Mouse (Mus musculus) limb, embryonic 14.5 days (tissue): ENCODE results near the gene Stap1. TPM values are rescaled to one million over a fixed set of nuclear protein-coding genes. Genes with fewer than 3 reads are reported as not detected.

ENCODE experiments used
- ATAC-seq: fragments of 200-750 bp; cut with Nextera tagmentation; 2 replicates; pipeline ENCODE4 v1.8.0; 2017; ENCODE audit warnings: low read depth, moderate number of reproducible peaks, moderate TSS enrichment; ENCODE audit not compliant: low FRiP score
- DNase-seq: peaks from one replicate; pipeline ENCODE4 v3.0.0-alpha.2; 2015; ENCODE audit warnings: low spot score
- H3K27ac ChIP-seq: fragments of 300-500 bp; sonication (generic); replicated peaks from 2 replicates; pipeline ENCODE4 v1.5.1; 2014; ENCODE audit warnings: low read depth, mild to moderate bottlenecking, low read length, moderate library complexity, mixed read lengths
- H3K27me3 ChIP-seq: fragments of 300-500 bp; sonication (generic); 2 replicates; pipeline ENCODE4 v1.6.1; 2014; ENCODE audit warnings: low read length, mixed read lengths; ENCODE audit not compliant: control insufficient read depth, insufficient read depth
- H3K36me3 ChIP-seq: fragments of 300-500 bp; sonication (generic); 2 replicates; pipeline ENCODE4 v1.6.1; 2014; ENCODE audit warnings: mild to moderate bottlenecking, low read length, moderate library complexity, mixed read lengths; ENCODE audit not compliant: control insufficient read depth, insufficient read depth
- H3K4me1 ChIP-seq: fragments of 300-500 bp; sonication (generic); 2 replicates; pipeline ENCODE4 v1.6.1; 2014; ENCODE audit warnings: antibody characterized with exemption, low read length, mixed read lengths; ENCODE audit not compliant: control insufficient read depth, insufficient read depth
- H3K4me2 ChIP-seq: fragments of 300-500 bp; sonication (generic); replicated peaks from 2 replicates; pipeline ENCODE4 v1.6.1; 2014; ENCODE audit warnings: low read depth, mild to moderate bottlenecking, low read length, moderate library complexity; ENCODE audit not compliant: severe bottlenecking
- H3K4me3 ChIP-seq: fragments of 300-500 bp; sonication (generic); replicated peaks from 2 replicates; pipeline ENCODE4 v1.5.1; 2014; ENCODE audit warnings: low read length
- H3K9ac ChIP-seq: fragments of 300-500 bp; sonication (generic); 2 replicates; pipeline ENCODE4 v1.6.1; 2014; ENCODE audit warnings: mild to moderate bottlenecking, low read depth, low read length, moderate library complexity; ENCODE audit not compliant: severe bottlenecking
- H3K9me3 ChIP-seq: fragments of 300-500 bp; sonication (generic); 2 replicates; pipeline ENCODE4 v1.6.1; 2016; ENCODE audit warnings: low read length; ENCODE audit not compliant: control insufficient read depth
- POLR2A ChIP-seq: fragments of 200-500 bp; IDR thresholded peaks from 2 replicates; pipeline ENCODE4 v1.8.0; 2012; ENCODE audit warnings: inconsistent platforms, mild to moderate bottlenecking, moderate library complexity, borderline replicate concordance; ENCODE audit not compliant: insufficient read depth, insufficient read length; ENCODE audit errors: extremely low read depth
- WGBS: fragments of 180-500 bp; shearing (Covaris S2); extraction: QIAGEN DNeasy Blood & Tissue Kit; methylation state at CpG from one replicate; pipeline ENCODE4 v1.1.7; 2014; 5-methylcytosine and 5-hydroxymethylcytosine counted together
- polyA plus RNA-seq, 2 experiments: library from polyadenylated mRNA; depleted of rRNA in 1 of 2; stranded (reverse) in 1 of 2; unstranded in 1 of 2; fragments of >200 nt; fragmentation: Nextera tagmentation in 1 of 2; extraction: Ambion mirVana in 1 of 2; gene quantifications; 2 replicates each; pipeline versions ENCODE4 v1.2.1 to v1.2.3; 2012 to 2014

The Stap1 gene
- polyA plus RNA-seq (2012; rRNA removed) (0.23 and 0.36 TPM in 2 replicates), polyA plus RNA-seq (2014; fragmentation: Nextera tagmentation; extraction: Ambion mirVana) (0.52 and 0.88 TPM in 2 replicates)

DNA sequence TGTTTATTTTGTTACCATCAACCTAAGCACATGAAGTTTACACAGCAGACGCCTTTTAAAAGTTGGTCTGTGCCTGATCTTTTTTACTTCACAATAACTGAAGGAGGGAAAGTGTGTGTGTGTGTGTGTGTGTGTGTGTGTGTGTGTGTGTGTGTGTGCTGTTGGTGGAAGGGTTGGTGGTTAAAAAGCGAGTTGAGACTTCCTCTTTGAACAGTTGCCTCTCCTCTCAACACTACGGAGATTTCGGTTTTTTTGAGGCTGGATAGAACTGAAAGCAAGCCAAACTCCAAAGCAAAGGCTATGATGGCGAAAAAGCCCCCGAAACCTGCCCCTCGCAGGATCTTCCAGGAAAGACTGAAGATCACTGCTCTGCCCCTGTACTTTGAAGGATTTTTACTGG is at the start of gene Stap1:
TSS of gene Stap1 (plus strand) at position 209 of the 400 bp plus-strand sequence.
- 75% methylated on average over 7 of the region's 7 CpGs for WGBS

DNA sequence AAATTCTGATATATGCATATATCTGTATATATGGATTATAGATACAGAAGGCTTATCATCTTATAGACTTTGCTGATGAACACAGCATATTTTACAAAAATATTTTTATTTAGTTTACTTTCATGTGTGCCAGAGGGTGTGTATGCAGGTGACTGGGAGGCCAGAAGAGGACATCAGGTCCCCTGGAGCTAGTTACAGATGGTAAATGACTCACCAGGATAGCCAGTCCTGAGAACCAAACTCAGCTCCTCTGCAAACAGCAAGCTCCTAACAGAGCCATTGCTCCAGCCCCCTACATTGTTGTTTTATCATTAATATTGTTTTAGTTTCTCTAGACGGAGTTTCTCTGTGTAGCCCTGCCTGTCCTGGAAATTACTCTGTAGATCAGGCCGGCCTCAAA is 41.7 kb upstream of the Stap1 start:
- H3K36me3 ChIP-seq = peaks cover 52% of the 10 kb centered on the region
- H3K4me2 ChIP-seq = no peak overlapping the region
- H3K9ac ChIP-seq = no peak overlapping the region
- WGBS = 79% methylated on average over 2 of the region's 2 CpGs
- no peak for TF ChIP-seq POLR2A
- no peaks in the 10 kb centered on the region for H3K27me3 ChIP-seq
- no peak for ATAC-seq
- no peak overlapping the region for H3K27ac ChIP-seq
- no peak overlapping the region for H3K4me3 ChIP-seq
- DNase-seq = no peak
- no peaks in the 10 kb centered on the region for H3K9me3 ChIP-seq
- no peaks in the 10 kb centered on the region for H3K4me1 ChIP-seq

More for the DNA sequence above, at the start of gene Stap1:
- Histone ChIP-seq H3K4me1 (no peaks in the 10 kb centered on the region), H3K27ac (no peak within 1 kb of the TSS), H3K4me3 (no peak within 1 kb of the TSS), H3K36me3 (no peaks in the 10 kb centered on the region), H3K27me3 (no peaks in the 10 kb centered on the region), H3K9ac (no peak within 1 kb of the TSS), H3K9me3 (no peaks in the 10 kb centered on the region), H3K4me2 (no peak within 1 kb of the TSS)
- TF ChIP-seq POLR2A = no peak
- DNase-seq (no peak), ATAC-seq (no peak)

DNA sequence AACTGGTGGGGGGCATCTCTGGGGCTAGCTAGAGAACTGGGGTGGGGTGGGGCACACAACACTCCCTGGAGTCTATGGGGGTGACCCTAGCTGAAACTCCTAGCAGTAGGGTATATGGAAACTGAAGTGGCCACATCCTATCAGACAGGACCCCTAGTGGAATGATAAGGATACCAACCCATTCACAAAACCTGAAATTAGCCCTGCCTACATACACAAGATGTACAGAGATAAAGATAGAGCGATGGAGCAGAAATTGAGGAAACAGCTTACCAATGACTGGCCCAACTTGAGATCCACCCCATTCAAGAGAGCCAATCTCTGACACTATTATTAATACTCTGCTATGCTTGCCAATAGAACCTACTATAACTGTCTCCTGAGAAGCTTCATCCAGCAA is 8.0 kb upstream of the Stap1 start:
- 95% methylated on average over 1 of the region's 1 CpGs for WGBS
- H3K4me3 ChIP-seq = no peak overlapping the region

DNA sequence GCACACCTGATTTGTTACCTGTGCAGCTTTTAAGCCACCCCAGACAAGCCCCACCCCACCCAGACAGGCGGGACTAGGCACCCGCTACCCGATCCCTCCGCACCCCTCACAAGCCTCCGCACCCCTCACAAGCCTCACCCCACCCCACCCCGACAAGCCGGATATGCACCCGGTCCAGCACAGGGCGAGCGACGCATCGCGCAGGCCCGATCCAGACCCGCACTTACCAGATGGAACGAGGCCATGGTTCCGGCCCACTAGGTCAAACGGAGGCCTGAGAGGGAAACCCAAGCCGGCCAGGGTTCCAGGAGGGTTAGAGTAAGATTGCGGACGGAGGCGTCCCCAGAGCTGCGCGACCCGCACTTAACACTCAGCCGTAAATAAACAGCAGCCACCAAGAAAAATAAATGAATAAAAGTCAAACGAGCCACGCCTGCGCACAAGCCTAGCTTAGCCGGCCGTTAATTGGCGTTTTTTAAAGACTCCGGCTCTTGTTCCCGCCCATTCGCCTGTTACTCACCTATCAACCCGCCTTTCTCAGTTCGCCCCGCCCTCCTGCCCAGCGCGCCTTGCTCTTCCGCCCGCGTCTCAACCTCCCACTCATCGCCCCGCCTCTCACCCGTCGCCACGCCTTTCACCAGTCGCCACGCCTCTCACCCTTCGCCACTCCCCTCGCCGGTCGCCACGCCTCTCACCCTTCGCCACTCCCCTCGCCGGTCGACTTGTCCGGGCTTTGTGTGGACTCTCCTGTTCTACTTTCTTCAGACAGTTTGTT is 6.3 kb upstream of the Stap1 start, which contains the start of gene Cenpc1:
TSS of gene Cenpc1 (minus strand) at position 483 of the 775 bp plus-strand sequence.
- peak within 1 kb of the TSS; percentile 91 for H3K27ac ChIP-seq
- under 1% methylated on average over 55 of the region's 60 CpGs for WGBS
- H3K9me3 ChIP-seq = no peaks in the 10 kb centered on the region
- peak; percentile 98 for DNase-seq
- peak; percentile 75; the same call in 1 of the 2 replicates for TF ChIP-seq POLR2A
- H3K4me3 ChIP-seq = peak within 1 kb of the TSS; percentile 84
- H3K36me3 ChIP-seq = no peaks in the 10 kb centered on the region
- H3K4me1 ChIP-seq = no peaks in the 10 kb centered on the region; the same call in 1 of the 2 replicates
- peak; percentile 97 for ATAC-seq
- peak within 1 kb of the TSS; percentile 71 for H3K4me2 ChIP-seq
- H3K27me3 ChIP-seq = no peaks in the 10 kb centered on the region
- peak within 1 kb of the TSS; percentile 80 for H3K9ac ChIP-seq

More for the DNA sequence above, 8.0 kb upstream of the Stap1 start:
- ATAC-seq (no peak), DNase-seq (no peak)
- Histone ChIP-seq H3K4me1 (no peaks in the 10 kb centered on the region; the same call in 1 of the 2 replicates), H3K9me3 (no peaks in the 10 kb centered on the region), H3K36me3 (no peaks in the 10 kb centered on the region), H3K27me3 (no peaks in the 10 kb centered on the region), H3K27ac (no peak overlapping the region), H3K4me2 (no peak overlapping the region), H3K9ac (no peak overlapping the region)
- no peak for TF ChIP-seq POLR2A

DNA sequence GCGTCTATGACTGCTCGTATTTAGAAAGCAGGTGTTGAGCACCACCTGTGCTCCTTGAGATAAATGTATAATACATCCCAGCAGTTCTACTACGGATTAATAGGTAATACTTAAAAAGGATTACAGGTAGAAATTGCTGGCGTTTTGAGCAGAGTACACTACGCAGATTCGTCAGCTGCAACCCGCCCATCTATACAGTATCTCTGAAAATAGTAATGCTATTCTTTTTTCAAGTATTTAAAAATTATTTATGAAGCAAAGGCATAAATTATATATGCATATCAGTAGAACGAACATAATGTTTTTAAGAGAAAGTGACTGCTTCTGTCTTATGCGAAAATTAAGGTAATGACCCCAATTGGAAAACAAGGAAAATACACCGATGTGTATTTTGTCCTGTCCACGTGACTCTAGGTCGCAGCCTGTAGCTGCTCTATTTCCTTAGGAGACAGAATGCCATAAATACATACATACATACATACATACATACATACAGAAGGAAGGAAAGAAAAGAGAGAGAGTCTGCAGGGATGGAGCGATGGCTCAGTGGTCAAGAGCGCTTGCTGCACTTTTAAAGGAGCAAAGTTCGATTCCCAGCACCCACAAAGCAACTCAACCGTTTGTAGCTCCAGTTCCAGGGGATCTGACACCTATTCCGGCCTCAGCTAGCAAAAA is 5.5 kb upstream of the Stap1 start:
- DNase-seq (peak; percentile 6), ATAC-seq (peak; percentile 35)
- H3K4me3 ChIP-seq = peak overlapping the region; percentile 84
- no peaks in the 10 kb centered on the region; the same call in 1 of the 2 replicates for H3K4me1 ChIP-seq
- no peaks in the 10 kb centered on the region for H3K27me3 ChIP-seq
- no peaks in the 10 kb centered on the region for H3K9me3 ChIP-seq
- H3K27ac ChIP-seq = peak overlapping the region; percentile 49
- no peaks in the 10 kb centered on the region for H3K36me3 ChIP-seq
- TF ChIP-seq POLR2A = no peak
- peak overlapping the region; percentile 71 for H3K4me2 ChIP-seq
- 1% methylated on average over 17 of the region's 17 CpGs for WGBS
- H3K9ac ChIP-seq = no peak overlapping the region; the same call in 1 of the 2 replicates
